Mouse (Mus musculus): ENCODE measurements around the gene Exoc6. TPM values are rescaled to one million over a fixed set of nuclear protein-coding genes. Genes with fewer than 3 reads are reported as not detected.
A peak's percentile ranks its signal among the peaks of the same experiment; 100 is the strongest.

Exoc6 gene
- polyA plus RNA-seq, 1 experiment from 2014 or later, result 12.6 TPM

DNA sequence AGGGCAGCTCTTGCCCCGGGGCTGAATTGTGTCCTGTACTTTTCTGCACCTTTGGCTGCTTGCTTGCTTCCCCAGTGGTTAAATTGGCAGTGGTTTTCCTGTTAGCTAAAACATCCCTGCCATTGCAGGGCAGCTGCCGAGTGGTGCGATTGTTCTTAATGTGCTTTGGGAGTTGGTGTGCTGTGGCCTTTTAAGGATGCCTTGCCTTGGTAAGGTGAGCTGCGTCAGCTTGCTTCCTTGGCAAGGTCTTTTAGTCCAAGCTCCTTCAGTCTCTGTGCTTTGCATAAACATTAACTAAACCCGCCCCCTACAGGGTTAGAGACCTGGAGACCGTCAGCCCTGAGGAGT is 9.8 kb downstream of the Exoc6 start:
- no peak for ATAC-seq
- Histone ChIP-seq H3K9ac (replicated peaks) (no peak overlapping the region), H3K27ac (no peak overlapping the region), H3K36me3 (no peaks in the 10 kb centered on the region), H3K9me3 (no peaks in the 10 kb centered on the region), H3K4me1 (replicated peaks) (peaks cover 9% of the 10 kb centered on the region), H3K4me3 (replicated peaks) (no peak overlapping the region), H3K4me2 (replicated peaks) (no peak overlapping the region), H3K27me3 (0 out of 2 replicates have a peak, but pooled peaks cover 5% of the 10 kb centered on the region)
- WGBS, result 28% methylated on average over 6 of the region's 6 CpGs

DNA sequence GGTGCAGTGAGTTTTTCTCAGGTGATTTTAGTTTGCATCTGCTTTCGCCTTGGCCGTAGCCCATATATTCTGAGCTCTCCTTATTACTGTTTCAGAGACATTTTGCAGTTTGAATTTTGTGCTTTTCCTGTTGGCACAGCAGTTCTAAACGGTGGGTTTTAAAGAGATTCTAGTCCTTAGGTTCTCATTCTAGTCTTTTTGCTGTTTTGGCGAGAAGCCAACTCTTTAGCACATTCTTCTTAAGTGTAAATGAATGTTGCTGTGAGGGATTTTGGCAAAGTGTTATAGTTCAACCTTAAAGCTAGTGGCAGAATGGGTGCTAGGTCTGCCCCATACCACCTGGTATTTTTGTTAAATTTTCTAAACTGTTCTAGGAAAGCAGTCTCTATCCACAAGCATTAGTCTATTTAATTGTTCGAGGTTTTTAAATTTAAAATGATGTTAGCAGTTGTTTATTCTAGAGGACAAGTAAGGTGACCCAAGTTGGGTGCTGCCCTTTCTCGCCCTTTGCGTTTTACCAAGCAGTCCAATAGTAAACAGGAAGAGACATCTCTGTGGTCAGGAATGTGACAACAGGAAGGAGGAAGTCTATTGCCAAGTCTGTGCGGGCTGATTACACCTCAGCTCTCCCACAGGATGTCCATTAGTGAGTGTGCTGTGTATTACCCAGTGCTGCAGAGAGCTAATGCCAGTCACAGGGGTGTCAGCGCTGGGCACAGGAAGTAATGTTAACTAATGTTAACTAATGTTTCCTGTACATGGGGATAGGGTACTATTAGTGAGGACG is 11.1 kb downstream of the Exoc6 start:
- 82% methylated on average over 10 of the region's 10 CpGs for WGBS
- Histone ChIP-seq H3K9ac (replicated peaks) (no peak overlapping the region), H3K9me3 (no peaks in the 10 kb centered on the region), H3K36me3 (no peaks in the 10 kb centered on the region), H3K27ac (no peak overlapping the region), H3K27me3 (0 out of 2 replicates have a peak, but pooled peaks cover 5% of the 10 kb centered on the region), H3K4me3 (replicated peaks) (no peak overlapping the region), H3K4me1 (replicated peaks) (peaks cover 9% of the 10 kb centered on the region), H3K4me2 (replicated peaks) (no peak overlapping the region)
- no peak for ATAC-seq

DNA sequence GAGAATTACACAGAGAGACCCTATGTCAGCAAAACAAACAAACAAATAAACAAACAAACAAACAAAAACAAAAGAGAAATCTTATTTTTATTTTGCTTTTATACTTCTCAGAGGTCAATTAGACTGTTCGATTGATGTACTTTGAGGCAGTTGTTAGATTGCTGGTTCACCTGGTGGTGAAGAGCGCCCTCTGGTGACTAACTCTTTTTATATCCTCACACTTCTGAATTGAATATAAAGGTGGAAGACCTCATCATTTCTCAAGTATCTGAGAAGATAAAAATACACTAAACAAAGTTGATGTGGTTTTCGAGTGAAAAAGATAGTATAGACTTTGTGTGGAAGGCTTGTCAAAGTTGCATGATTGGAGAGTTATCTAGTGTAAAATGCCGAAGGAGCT is 13.5 kb downstream of the Exoc6 start:
- no peak for ATAC-seq

DNA sequence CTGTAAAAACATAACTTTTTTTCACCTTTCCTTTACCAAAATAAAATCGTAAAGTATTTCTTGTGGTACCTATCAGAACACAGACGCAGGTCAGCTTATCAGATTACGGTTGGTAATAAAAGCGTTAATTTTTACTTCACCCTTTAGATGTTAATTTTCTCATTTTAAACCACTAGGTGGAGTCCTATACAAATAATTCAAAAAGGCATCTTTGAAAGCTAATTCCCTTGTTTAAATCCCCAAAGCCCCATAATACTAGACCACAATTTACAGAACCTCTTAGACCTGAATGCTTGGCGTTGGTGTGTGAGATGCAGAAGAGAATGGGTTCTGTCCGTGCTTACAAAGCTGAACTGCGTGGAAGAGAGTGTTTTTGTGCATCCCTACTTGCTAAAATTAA is 15.6 kb downstream of the Exoc6 start:
- H3K4me2 ChIP-seq (replicated peaks), result no peak overlapping the region
- 56% methylated on average over 7 of the region's 7 CpGs for WGBS
- H3K27me3 ChIP-seq, result 0 out of 2 replicates have a peak, but pooled peaks cover 6% of the 10 kb centered on the region
- no peaks in the 10 kb centered on the region for H3K9me3 ChIP-seq
- no peak overlapping the region for H3K27ac ChIP-seq
- H3K36me3 ChIP-seq, result no peaks in the 10 kb centered on the region
- no peak overlapping the region for H3K4me3 ChIP-seq (replicated peaks)
- H3K4me1 ChIP-seq (replicated peaks), result peaks cover 3% of the 10 kb centered on the region; the same call in 1 of the 2 replicates
- no peak overlapping the region for H3K9ac ChIP-seq (replicated peaks)
- no peak for ATAC-seq

More for the DNA sequence above, 13.5 kb downstream of the Exoc6 start:
- H3K36me3 ChIP-seq, result no peaks in the 10 kb centered on the region
- 0 out of 2 replicates have a peak, but pooled peaks cover 2% of the 10 kb centered on the region for H3K27me3 ChIP-seq
- H3K9ac ChIP-seq (replicated peaks), result no peak overlapping the region
- no peaks in the 10 kb centered on the region for H3K9me3 ChIP-seq
- H3K4me3 ChIP-seq (replicated peaks), result no peak overlapping the region
- H3K27ac ChIP-seq, result no peak overlapping the region
- peaks cover 9% of the 10 kb centered on the region for H3K4me1 ChIP-seq (replicated peaks)
- no peak overlapping the region for H3K4me2 ChIP-seq (replicated peaks)
- WGBS, result 39% methylated on average over 4 of the region's 4 CpGs

DNA sequence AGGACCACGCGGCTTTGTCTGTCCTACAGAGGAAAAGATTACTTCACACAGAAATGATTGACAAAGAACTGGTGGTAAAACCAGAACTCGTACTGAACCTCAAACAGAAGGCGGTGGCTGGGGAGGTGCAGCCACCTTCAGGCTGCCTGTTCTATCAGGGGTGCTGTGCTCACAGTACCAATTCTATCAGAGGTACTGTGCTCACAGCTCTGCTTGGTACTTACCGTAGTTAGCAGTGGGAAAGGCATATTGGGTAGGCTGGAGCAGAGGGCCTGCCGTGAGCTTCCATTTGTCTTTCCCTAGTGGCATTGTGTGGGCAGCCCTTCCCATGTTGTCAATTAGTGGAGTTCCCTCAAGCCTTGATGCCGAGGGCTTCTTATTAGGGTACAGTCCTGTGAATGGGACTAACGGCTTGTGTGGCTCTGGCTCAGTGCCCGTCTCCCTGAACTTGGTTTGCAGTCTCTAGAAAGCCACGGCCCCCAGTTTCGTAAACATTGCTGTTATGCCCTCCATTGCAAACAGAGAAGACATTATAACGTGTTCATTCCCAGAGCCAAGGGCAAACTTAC is 19.1 kb downstream of the Exoc6 start:
- H3K4me3 ChIP-seq (replicated peaks), result no peak overlapping the region
- 86% methylated on average over 12 of the region's 12 CpGs for whole genome bisulfite sequencing
- H3K27ac ChIP-seq, result no peak overlapping the region
- no peak for ATAC-seq
- no peak overlapping the region for H3K4me2 ChIP-seq (replicated peaks)
- H3K9ac ChIP-seq (replicated peaks), result no peak overlapping the region
- H3K36me3 ChIP-seq, result no peaks in the 10 kb centered on the region
- H3K27me3 ChIP-seq, result 0 out of 2 replicates have a peak, but pooled peaks cover 6% of the 10 kb centered on the region
- no peaks in the 10 kb centered on the region; the same call in 1 of the 2 replicates for H3K4me1 ChIP-seq (replicated peaks)
- no peaks in the 10 kb centered on the region for H3K9me3 ChIP-seq

DNA sequence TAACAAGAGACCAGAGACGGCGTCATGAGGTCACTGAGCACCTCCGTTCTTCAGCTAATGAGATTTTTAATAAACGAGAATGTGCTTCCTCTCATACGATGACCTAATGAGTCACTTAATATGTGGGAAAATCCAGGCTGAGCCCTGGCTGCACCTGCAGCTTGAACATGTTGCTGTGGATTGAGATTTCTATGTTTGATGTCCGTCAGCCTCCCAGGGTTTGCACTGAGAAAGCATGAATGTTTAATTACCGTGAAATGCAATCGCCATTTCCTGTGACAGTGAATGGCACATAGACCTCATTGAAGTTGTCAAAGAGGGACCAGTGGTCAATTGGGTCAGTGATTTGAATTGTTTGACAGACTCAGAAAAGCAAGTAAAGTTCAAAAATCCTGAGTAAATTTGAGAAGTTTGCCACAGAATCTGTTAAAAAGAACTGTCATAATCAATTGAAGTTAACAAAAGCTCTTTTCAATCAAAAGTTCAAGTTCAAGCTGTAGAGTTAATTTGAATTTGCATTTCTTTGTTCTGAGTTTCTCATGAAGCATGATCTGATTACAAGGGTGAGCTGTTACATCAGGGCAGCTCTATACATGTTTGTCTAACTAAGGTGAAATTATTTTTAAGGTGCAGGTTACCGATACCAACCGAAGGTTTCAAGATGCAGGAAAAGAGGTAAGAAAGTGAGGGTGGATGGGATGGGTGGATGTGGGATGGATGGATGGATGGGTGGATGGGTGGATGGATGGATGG is 20.9 kb downstream of the Exoc6 start:
- no peak overlapping the region for H3K4me3 ChIP-seq (replicated peaks)
- no peaks in the 10 kb centered on the region for H3K36me3 ChIP-seq
- ATAC-seq, result 0 out of 2 replicates have a peak, but pooled peaks have one; percentile 40
- H3K4me1 ChIP-seq (replicated peaks), result no peaks in the 10 kb centered on the region; the same call in 1 of the 2 replicates
- H3K27ac ChIP-seq, result no peak overlapping the region
- 42% methylated on average over 10 of the region's 10 CpGs for WGBS
- H3K9ac ChIP-seq (replicated peaks), result no peak overlapping the region
- H3K4me2 ChIP-seq (replicated peaks), result no peak overlapping the region
- H3K27me3 ChIP-seq, result 0 out of 2 replicates have a peak, but pooled peaks cover 6% of the 10 kb centered on the region
- H3K9me3 ChIP-seq, result no peaks in the 10 kb centered on the region

DNA sequence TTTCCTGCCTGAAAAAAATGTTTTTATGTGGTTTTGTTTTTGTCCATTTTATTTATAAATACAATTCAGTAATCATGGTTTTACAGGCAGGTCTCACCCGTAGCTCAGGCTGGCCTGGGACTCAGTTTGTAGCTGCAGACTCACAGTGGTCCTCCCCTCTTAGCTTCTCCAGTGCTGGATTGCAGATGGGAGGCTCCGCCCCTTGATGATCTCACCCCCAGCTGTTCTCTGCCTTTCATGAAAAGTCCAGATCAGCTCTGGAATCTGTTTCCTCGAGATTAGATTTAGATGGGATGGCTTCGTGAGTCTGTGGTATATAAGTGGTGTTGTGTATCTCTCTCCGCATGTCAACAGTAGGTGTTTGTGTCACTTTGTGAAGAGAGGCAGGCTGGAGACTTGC is 24.6 kb downstream of the Exoc6 start:
- Histone ChIP-seq H3K9me3 (no peaks in the 10 kb centered on the region), H3K27me3 (no peaks in the 10 kb centered on the region), H3K4me3 (replicated peaks) (no peak overlapping the region), H3K27ac (no peak overlapping the region), H3K9ac (replicated peaks) (no peak overlapping the region), H3K4me2 (replicated peaks) (no peak overlapping the region), H3K36me3 (no peaks in the 10 kb centered on the region), H3K4me1 (replicated peaks) (peaks cover 3% of the 10 kb centered on the region; the same call in 1 of the 2 replicates)
- ATAC-seq, result no peak
- WGBS, result 52% methylated on average over 5 of the region's 5 CpGs

DNA sequence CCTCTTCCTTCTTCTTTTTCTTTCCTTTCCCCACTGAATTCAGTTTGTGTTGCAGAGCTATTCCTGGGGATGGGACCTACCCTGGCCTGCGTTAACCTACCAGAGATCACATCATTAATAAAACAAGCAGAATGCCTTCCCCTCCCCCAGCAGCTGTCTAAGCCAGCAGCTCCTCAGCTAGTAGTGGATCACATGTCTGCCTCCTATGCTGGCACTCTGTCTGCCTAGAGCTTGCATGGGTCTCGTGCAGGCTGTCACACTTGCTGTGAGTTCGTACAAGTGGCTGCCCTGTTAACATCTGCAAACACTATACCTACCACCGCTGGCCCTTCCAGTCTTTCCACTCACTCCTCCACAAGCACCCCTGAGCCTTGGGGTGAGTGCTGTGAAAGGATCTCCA is 29.4 kb downstream of the Exoc6 start:
- ATAC-seq, result peak; percentile 80
- WGBS, result 63% methylated on average over 4 of the region's 4 CpGs
- no peak overlapping the region for H3K4me3 ChIP-seq (replicated peaks)

DNA sequence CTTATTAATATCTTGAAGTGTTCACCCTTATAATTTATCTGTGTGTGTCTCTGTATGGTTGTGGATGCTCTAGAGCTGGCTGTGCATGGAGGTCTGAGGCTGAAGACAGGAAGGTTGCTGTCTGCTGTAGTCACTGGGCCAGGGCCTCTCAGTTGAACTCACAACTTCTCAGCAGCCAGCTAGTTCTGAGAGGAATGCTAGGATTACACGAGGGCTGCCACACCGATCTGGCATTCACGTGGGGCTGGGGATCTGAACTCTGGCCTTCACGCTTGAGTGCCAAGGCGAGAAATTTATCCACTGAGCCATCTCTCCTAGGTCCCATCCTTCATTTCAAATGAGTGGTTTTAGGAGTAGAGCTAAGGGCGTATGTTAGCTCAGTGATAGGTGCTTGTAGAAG is 30.2 kb downstream of the Exoc6 start:
- 0 out of 2 replicates have a peak, but pooled peaks cover 3% of the 10 kb centered on the region for H3K4me1 ChIP-seq (replicated peaks)
- H3K36me3 ChIP-seq, result no peaks in the 10 kb centered on the region
- no peaks in the 10 kb centered on the region for H3K9me3 ChIP-seq
- H3K27ac ChIP-seq, result no peak overlapping the region
- H3K4me3 ChIP-seq (replicated peaks), result no peak overlapping the region
- WGBS, result 73% methylated on average over 6 of the region's 6 CpGs
- no peaks in the 10 kb centered on the region for H3K27me3 ChIP-seq
- no peak overlapping the region for H3K9ac ChIP-seq (replicated peaks)
- no peak for ATAC-seq
- H3K4me2 ChIP-seq (replicated peaks), result no peak overlapping the region

More for the DNA sequence above, 29.4 kb downstream of the Exoc6 start:
- Histone ChIP-seq H3K27ac (no peak overlapping the region), H3K9me3 (no peaks in the 10 kb centered on the region), H3K4me2 (replicated peaks) (no peak overlapping the region), H3K36me3 (no peaks in the 10 kb centered on the region), H3K9ac (replicated peaks) (no peak overlapping the region), H3K4me1 (replicated peaks) (0 out of 2 replicates have a peak, but pooled peaks cover 3% of the 10 kb centered on the region), H3K27me3 (no peaks in the 10 kb centered on the region)

DNA sequence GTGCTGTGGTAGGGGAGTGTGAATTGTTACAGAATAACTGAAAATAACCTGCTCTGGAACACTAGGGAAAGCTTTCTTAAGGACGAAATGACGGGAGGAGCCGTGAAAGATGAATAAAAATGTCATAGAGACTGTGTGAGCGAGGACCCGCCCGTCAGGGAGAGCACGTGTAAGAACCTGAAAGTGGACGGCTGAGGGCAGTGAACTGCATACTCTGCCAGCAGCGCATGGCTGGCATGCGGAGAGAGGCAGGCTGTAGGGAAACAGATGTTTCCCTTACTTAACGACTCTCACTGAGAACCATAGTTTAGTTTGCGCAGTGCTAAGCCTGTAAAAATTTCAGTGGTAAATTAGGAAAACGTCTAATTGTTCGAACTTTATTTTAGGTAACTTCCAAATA is 35.0 kb downstream of the Exoc6 start:
- no peak for ATAC-seq
- WGBS, result 69% methylated on average over 14 of the region's 14 CpGs
- no peak overlapping the region for H3K4me2 ChIP-seq (replicated peaks)
- no peaks in the 10 kb centered on the region for H3K27me3 ChIP-seq
- no peaks in the 10 kb centered on the region for H3K9me3 ChIP-seq
- H3K36me3 ChIP-seq, result no peaks in the 10 kb centered on the region
- no peak overlapping the region for H3K4me3 ChIP-seq (replicated peaks)
- no peak overlapping the region for H3K9ac ChIP-seq (replicated peaks)
- no peaks in the 10 kb centered on the region for H3K4me1 ChIP-seq (replicated peaks)
- no peak overlapping the region for H3K27ac ChIP-seq

DNA sequence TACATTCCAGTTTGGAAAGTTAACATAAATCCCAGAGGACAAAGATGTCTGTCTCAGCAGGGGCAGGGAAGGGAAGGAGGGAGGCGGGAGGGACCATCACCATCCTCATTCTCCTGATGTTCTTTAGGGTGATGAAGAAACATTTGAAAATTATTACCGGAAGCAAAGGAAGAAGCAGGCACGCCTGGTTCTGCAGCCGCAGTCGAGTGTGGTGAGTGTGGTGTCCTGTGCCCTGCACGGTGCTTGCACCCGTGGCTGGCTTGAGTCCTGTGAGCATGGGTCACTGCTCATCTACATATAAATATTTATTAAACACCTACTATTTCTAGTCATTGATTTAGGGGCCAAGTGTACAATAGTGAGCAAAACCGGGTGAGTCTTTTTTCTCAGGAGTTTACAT is 35.5 kb downstream of the Exoc6 start:
- Histone ChIP-seq H3K4me2 (replicated peaks) (no peak overlapping the region), H3K9me3 (no peaks in the 10 kb centered on the region), H3K27me3 (no peaks in the 10 kb centered on the region), H3K4me1 (replicated peaks) (no peaks in the 10 kb centered on the region), H3K27ac (no peak overlapping the region), H3K9ac (replicated peaks) (no peak overlapping the region), H3K4me3 (replicated peaks) (no peak overlapping the region), H3K36me3 (no peaks in the 10 kb centered on the region)
- 76% methylated on average over 8 of the region's 8 CpGs for WGBS
- ATAC-seq, result no peak

DNA sequence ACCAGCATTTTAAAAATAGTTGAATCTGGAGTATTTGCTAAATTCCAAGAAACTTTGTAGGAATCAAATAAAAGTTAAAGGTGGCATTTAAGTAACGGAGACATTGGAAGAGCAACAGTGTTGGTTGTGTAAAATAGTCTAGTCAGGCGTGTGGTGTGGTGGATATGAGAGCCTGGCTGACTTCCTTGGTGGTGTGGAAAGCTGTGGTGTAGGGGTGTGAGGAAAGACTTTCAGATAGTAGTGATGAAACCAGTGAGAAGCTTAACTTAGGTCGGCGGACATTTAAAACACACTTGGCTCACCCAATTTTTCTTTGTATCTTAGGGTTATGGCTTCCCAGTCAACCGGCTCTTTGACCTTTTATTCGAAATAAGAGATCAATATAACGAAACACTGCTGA is 40.3 kb downstream of the Exoc6 start:
- no peak for ATAC-seq
- Histone ChIP-seq H3K27ac (no peak overlapping the region), H3K27me3 (no peaks in the 10 kb centered on the region), H3K4me3 (replicated peaks) (no peak overlapping the region), H3K9ac (replicated peaks) (no peak overlapping the region), H3K4me2 (replicated peaks) (no peak overlapping the region), H3K9me3 (no peaks in the 10 kb centered on the region), H3K36me3 (peaks cover 6% of the 10 kb centered on the region; the same call in 1 of the 2 replicates), H3K4me1 (replicated peaks) (no peaks in the 10 kb centered on the region)
- 93% methylated on average over 7 of the region's 7 CpGs for WGBS
